Mouse (Mus musculus): ENCODE results near the gene Sept3.
"Not testable (repeated sequence)": the region's sequence is repeated elsewhere in the genome, so short reads cannot be mapped to it uniquely, and the experiment has no call there.

Gene Sept3

GRCm38 (mm10) chr15:82274593-82274926 lies at the start of gene Sept3:
Gene Sept3, plus strand, starts transcription at chr15:82274893.
- no peak for DNase-seq (ENCODE audit: low read depth, low spot score)

GRCm38 (mm10) chr15:82225769-82226168 lies 48.9 kb upstream of the Sept3 start:
- no peak for DNase-seq (ENCODE audit: low read depth, low spot score)

- no peak for DNase-seq (ENCODE audit: low read depth, low spot score)
Observed at GRCm38 (mm10) chr15:82229542-82230045, 45.1 kb upstream of the Sept3 start.

GRCm38 (mm10) chr15:82230098-82230611 lies 44.5 kb upstream of the Sept3 start:
- DNase-seq (ENCODE audit: low read depth, low spot score) = no peak

- DNase-seq (ENCODE audit: low read depth, low spot score) = no peak
Observed at GRCm38 (mm10) chr15:82231100-82231499, 43.6 kb upstream of the Sept3 start.

- DNase-seq (ENCODE audit: low read depth, low spot score) = no peak
Observed at GRCm38 (mm10) chr15:82231591-82232378, 42.9 kb upstream of the Sept3 start.

GRCm38 (mm10) chr15:82232651-82233050 lies 42.0 kb upstream of the Sept3 start:
- DNase-seq (ENCODE audit: low read depth, low spot score) = no peak

GRCm38 (mm10) chr15:82235661-82236060 lies 39.0 kb upstream of the Sept3 start:
- no peak for DNase-seq (ENCODE audit: low read depth, low spot score)

GRCm38 (mm10) chr15:82236565-82236964 lies 38.1 kb upstream of the Sept3 start:
- DNase-seq (ENCODE audit: low read depth, low spot score) = peak; percentile 78

- no peak for DNase-seq (ENCODE audit: low read depth, low spot score)
Observed at GRCm38 (mm10) chr15:82243311-82243710, 31.4 kb upstream of the Sept3 start.

GRCm38 (mm10) chr15:82243742-82244114 lies 31.0 kb upstream of the Sept3 start:
- DNase-seq (ENCODE audit: low read depth, low spot score) = no peak

GRCm38 (mm10) chr15:82244115-82244804 lies 30.4 kb upstream of the Sept3 start, which contains the start of gene Cenpm:
Gene Cenpm, minus strand, starts transcription at chr15:82244748.
- peak; percentile 88 for DNase-seq (ENCODE audit: low read depth, low spot score)

- DNase-seq (ENCODE audit: low read depth, low spot score) = not testable (repeated sequence)
Observed at GRCm38 (mm10) chr15:82244805-82245161, 29.9 kb upstream of the Sept3 start.

- peak; percentile 74 for DNase-seq (ENCODE audit: low read depth, low spot score)
Observed at GRCm38 (mm10) chr15:82247131-82247776, 27.4 kb upstream of the Sept3 start.

- DNase-seq (ENCODE audit: low read depth, low spot score) = no peak
Observed at GRCm38 (mm10) chr15:82251579-82251978, 23.1 kb upstream of the Sept3 start.

GRCm38 (mm10) chr15:82252097-82252496 lies 22.6 kb upstream of the Sept3 start, which contains the start of gene 1500009C09Rik:
Gene 1500009C09Rik, plus strand, starts transcription at chr15:82252397.
- no peak for DNase-seq (ENCODE audit: low read depth, low spot score)

GRCm38 (mm10) chr15:82255248-82255647 lies 19.4 kb upstream of the Sept3 start:
- DNase-seq (ENCODE audit: low read depth, low spot score) = peak; percentile 57

- DNase-seq (ENCODE audit: low read depth, low spot score) = no peak
Observed at GRCm38 (mm10) chr15:82255944-82256383, 18.7 kb upstream of the Sept3 start.

GRCm38 (mm10) chr15:82259510-82259909 lies 15.2 kb upstream of the Sept3 start:
- peak; percentile 91 for DNase-seq (ENCODE audit: low read depth, low spot score)

GRCm38 (mm10) chr15:82266356-82266755 lies 8.3 kb upstream of the Sept3 start:
- DNase-seq (ENCODE audit: low read depth, low spot score) = peak; percentile 80

- no peak for DNase-seq (ENCODE audit: low read depth, low spot score)
Observed at GRCm38 (mm10) chr15:82268185-82268584, 6.5 kb upstream of the Sept3 start.

GRCm38 (mm10) chr15:82268783-82269182 lies 5.9 kb upstream of the Sept3 start:
- no peak for DNase-seq (ENCODE audit: low read depth, low spot score)
